Comparison of ENCODE assay signal across 31 mouse cellular contexts in the genomic region with DNA sequence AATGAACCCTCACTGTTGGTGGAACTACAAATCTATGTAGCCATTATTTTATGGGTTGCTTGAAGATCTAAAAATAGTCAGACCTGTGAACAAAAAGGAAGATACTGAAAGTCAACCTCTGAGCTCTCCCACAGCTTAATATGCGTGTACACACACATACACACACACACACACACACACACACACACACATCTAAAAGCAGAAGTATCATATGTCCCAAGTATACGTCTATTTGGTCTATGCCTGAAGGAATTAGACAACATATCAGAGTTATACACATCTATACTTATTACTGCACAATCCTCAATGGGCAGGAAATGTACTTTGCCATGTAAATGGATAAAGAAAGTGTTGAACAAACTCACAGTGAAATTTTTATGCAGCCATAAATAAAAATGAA. TPM values are rescaled to one million over a fixed set of nuclear protein-coding genes. Genes with fewer than 3 reads are reported as not detected.
"Had no signal": no experiment of that assay in that cellular context is flagged by ENCODE, and none has a peak within 500 bp of the region (broad histone marks: within the 10 kb centered on the region; RNA-seq: fewer than 3 reads in every experiment).

No protein-coding gene starts in this region.

- H3K36me3 ChIP-seq: heart, embryonic 12.5 days; heart, embryonic 13.5 days; heart, embryonic 15.5 days; hindbrain, embryonic 10.5 days; hindbrain, embryonic 12.5 days; hindbrain, embryonic 13.5 days; hindbrain, embryonic 15.5 days; intestine, embryonic 15.5 days; kidney, embryonic 15.5 days had no signal

- H3K4me1 ChIP-seq: heart, embryonic 12.5 days; heart, embryonic 13.5 days; heart, embryonic 15.5 days; hindbrain, embryonic 10.5 days; hindbrain, embryonic 12.5 days; hindbrain, embryonic 13.5 days; hindbrain, embryonic 15.5 days; intestine, embryonic 15.5 days; kidney, embryonic 15.5 days had no signal

- H3K9me3 ChIP-seq: heart, embryonic 12.5 days; heart, embryonic 13.5 days; heart, embryonic 15.5 days; hindbrain, embryonic 10.5 days; hindbrain, embryonic 12.5 days; hindbrain, embryonic 13.5 days; hindbrain, embryonic 15.5 days; intestine, embryonic 15.5 days; kidney, embryonic 15.5 days had no signal

- H3K9ac ChIP-seq: heart, embryonic 12.5 days; heart, embryonic 13.5 days; heart, embryonic 15.5 days; hindbrain, embryonic 12.5 days; hindbrain, embryonic 13.5 days; hindbrain, embryonic 14.5 days; hindbrain, embryonic 15.5 days; intestine, embryonic 15.5 days; kidney, embryonic 15.5 days had no signal

- H3K27ac ChIP-seq: heart, embryonic 13.5 days; heart, embryonic 15.5 days; hindbrain, embryonic 10.5 days; hindbrain, embryonic 12.5 days; hindbrain, embryonic 13.5 days; hindbrain, embryonic 14.5 days; hindbrain, embryonic 15.5 days; hindbrain, postnatal 0 days; intestine, embryonic 15.5 days; kidney, embryonic 15.5 days; kidney, postnatal 0 days; layer of hippocampus, adult 2 months; left cerebral cortex, adult 2 months had no signal

- H3K27me3 ChIP-seq: heart, embryonic 12.5 days; heart, embryonic 13.5 days; heart, embryonic 15.5 days; hindbrain, embryonic 12.5 days; hindbrain, embryonic 13.5 days; hindbrain, embryonic 15.5 days; intestine, embryonic 15.5 days; kidney, embryonic 15.5 days had no signal

- DNase-seq: heart, postnatal 10 days; heart, postnatal 14 days; heart, postnatal 36 days; heart, postnatal 4 days; kidney, adult 11 months; kidney, adult 18-20 months; kidney, adult 2 months; kidney, adult 8-10 months; kidney, adult 9 months; kidney, postnatal 10 days; kidney, postnatal 14 days; kidney, postnatal 25 days; kidney, postnatal 36 days; kidney, postnatal 4 days; layer of hippocampus, adult 9-11 months; layer of hippocampus, postnatal 36 days had no signal

- H3K4me3 ChIP-seq: heart, embryonic 12.5 days; heart, embryonic 13.5 days; heart, embryonic 15.5 days; hindbrain, embryonic 10.5 days; hindbrain, embryonic 12.5 days; hindbrain, embryonic 13.5 days; hindbrain, embryonic 15.5 days; intestine, embryonic 15.5 days; kidney, embryonic 15.5 days; layer of hippocampus, adult 2 months; left cerebral cortex, adult 2 months had no signal

RNA-seq across cellular contexts. Expression of a gene that starts 47.8 kb away (rescaled TPM):
- polyA plus RNA-seq: inflammation-experienced regulatory T-cells, adult 6 months had no signal
